Mouse (Mus musculus): ENCODE measurements around the gene Limd2.
A peak's percentile ranks its signal among the peaks of the same experiment; 100 is the strongest.
"Not testable (repeated sequence)": the region's sequence is repeated elsewhere in the genome, so short reads cannot be mapped to it uniquely, and the experiment has no call there.

Limd2 gene

GRCm38 (mm10) chr11:106160841-106161721 is at the start of gene Limd2, which contains the start of gene Gm10840:
TSS of gene Limd2 (minus strand) at chr11:106160860.
TSS of gene Gm10840 (plus strand) at chr11:106160850.
- no peak for DNase-seq (ENCODE audit: low spot score)

DNA sequence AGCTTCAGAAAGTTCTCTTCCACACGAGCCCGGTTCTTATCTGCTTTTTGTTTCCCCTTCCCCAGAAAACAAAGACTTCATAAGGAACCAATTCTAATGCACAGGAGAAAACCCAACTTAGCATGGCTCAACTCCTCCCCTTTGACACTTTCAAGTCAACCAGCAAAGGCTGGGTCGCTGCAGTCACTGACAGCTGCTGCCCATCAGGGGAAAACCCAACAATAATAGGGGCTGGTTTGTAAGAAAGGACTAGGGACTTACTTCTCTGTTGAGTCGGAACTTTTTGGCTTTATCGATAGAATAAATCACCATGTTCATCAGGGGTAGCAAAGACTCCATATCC is 41.4 kb upstream of the Limd2 start, which contains the start of gene Strada:
Gene Strada, minus strand, starts transcription at position 46 of the 343 bp plus-strand sequence.
- no peak for DNase-seq (ENCODE audit: low spot score)

- no peak for DNase-seq (ENCODE audit: low spot score)
These were observed 40.9 kb upstream of the Limd2 start for GRCm38 (mm10) chr11:106201337-106202122.

GRCm38 (mm10) chr11:106200756-106201155 is 40.1 kb upstream of the Limd2 start:
- DNase-seq (ENCODE audit: low spot score): no peak

GRCm38 (mm10) chr11:106199997-106200396 is 39.3 kb upstream of the Limd2 start:
- not testable (repeated sequence) for DNase-seq (ENCODE audit: low spot score)

GRCm38 (mm10) chr11:106198277-106198676 is 37.6 kb upstream of the Limd2 start:
- no peak for DNase-seq (ENCODE audit: low spot score)

DNA sequence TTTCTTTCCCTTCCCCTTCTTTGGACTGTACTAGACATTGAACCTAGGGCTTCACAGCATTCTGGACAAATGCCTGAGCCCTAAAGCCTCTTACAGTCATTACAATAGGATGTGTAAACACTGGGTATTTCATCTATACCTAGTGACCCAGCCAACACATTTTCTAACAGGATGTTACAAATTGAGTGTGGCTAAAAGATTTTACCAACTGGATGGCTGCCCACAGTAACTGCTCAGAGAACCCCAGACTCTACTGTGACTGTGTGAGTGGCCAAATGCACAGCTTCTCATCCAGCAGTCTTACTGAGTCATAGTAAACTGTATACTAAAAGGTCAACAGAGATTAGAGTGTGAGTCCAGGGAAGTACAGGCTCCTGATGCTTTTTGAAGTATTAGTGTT is 34.7 kb upstream of the Limd2 start:
- no peak for DNase-seq (ENCODE audit: low spot score)

- no peak for DNase-seq (ENCODE audit: low spot score)
These were observed 34.2 kb upstream of the Limd2 start for GRCm38 (mm10) chr11:106194891-106195290.

DNA sequence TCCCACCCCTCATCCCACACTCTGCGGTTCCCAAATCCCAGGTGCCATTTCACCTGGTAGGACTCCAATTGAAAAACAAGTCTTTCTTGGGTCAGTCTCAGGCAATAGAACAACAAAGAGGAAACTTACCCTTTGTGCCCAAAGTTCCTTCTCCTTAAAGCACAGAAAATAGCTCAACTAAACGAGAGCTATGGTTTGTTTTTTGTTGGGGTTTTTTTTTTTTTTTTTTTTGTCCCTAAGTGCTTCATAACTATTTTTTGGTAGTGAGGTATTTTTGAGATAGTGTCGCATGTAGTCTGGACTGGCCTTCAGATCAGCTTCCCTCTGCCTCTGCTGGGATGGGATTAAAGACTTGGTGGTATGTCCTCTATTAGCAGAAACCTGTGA is 33.5 kb upstream of the Limd2 start:
- no peak for DNase-seq (ENCODE audit: low spot score)

GRCm38 (mm10) chr11:106193371-106194154 is 32.9 kb upstream of the Limd2 start:
- DNase-seq (ENCODE audit: low spot score): peak; percentile 94

- no peak for DNase-seq (ENCODE audit: low spot score)
These were observed 32.2 kb upstream of the Limd2 start for GRCm38 (mm10) chr11:106192657-106193370.

- DNase-seq (ENCODE audit: low spot score): no peak
These were observed 31.6 kb upstream of the Limd2 start for GRCm38 (mm10) chr11:106192241-106192640.

DNA sequence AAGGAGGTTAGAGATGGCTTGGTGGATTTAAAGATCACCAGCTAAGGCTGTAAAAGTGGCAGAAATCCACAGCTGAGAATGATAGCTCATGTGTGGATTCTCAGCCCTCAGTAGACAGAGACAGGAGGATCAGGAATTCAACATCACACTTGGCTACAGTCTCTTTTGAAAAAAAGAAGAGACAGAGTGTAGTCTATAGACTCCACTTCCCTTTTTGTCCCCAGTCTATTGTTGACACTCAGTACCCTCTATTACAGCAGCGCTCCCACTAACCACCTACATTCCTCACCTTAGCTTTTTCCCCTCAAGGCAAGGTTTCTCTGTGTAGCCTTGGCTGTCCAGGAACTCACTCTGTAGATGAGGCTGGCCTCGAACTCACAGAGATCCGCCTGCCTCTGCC is 31.1 kb upstream of the Limd2 start:
- no peak for DNase-seq (ENCODE audit: low spot score)

DNA sequence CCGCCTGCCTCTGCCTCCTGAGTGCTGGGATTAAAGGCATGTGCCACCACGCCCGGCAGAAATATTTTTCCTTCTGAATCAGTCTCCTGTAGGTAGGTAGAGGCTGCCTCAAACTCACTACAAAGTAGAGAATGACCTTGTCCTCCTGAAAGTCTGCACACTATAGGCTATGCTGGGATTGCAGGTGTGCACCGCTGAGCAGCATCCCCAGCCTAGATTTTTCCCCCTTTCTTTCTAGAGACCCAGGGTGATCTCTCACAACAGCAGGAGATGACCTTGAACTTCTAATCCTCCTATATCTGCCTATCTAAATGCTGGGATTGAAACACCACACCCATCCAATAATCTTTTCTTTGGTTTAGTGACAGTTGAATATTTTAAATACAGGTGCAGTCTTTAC is 26.7 kb upstream of the Limd2 start:
- no peak for DNase-seq (ENCODE audit: low spot score)

- DNase-seq (ENCODE audit: low spot score): no peak
These were observed 19.8 kb upstream of the Limd2 start for GRCm38 (mm10) chr11:106180449-106180801.

GRCm38 (mm10) chr11:106179711-106180448 is 19.2 kb upstream of the Limd2 start:
- DNase-seq (ENCODE audit: low spot score): no peak

DNA sequence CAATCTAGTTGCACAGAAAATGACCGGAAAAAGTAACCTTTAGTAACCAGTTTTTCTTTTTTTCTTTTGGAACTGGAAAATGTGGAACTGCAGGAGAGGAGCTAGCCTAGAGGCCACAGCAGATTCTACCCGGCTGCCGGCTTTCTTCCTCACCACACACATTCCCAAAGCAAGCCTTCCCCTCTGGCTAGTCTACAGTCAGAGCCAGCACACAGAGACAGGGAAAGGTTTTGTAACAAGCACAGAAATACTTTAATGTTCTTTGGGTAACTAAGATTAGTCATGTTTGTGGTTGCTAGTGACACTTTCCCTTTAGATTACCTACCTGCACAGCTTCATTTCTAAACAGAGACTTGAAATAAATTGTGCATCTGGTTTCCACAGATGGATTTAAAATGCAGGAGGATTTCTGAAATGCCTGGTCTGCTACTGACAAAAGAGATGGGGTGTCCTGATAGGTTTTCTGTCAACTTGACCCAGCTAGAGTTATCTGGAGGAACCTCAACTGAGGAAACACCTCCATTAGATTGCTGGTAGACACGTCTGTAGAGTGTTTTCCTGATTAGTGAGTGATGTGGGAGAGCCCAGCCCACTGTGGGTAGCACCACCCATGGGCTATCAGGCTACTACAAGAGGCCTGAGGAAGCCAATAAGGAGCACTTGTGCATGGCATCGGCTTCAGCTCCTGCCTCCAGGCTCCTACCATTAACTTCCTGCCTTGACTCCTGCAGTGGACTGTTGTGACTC is 17.5 kb upstream of the Limd2 start:
- DNase-seq (ENCODE audit: low spot score): no peak

DNA sequence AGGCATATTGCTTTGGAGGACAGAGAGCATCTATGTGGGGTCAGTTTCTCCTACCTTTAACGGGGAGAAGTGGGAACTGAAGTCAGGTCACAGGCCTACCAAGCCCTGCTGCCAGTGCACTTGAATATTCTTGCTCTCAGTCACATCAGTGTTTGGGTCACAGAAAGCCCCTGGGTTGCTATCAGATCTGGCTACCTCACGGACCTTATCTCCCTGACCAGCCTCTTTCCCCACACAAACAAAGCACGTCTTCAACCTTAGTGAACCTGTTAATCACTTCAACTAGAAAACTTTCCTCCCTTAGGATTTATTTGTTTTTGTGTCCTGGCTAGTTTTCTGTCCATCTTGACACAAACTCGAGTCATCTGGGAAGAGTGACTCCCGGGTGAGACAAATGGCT is 15.7 kb upstream of the Limd2 start:
- no peak for DNase-seq (ENCODE audit: low spot score)

DNA sequence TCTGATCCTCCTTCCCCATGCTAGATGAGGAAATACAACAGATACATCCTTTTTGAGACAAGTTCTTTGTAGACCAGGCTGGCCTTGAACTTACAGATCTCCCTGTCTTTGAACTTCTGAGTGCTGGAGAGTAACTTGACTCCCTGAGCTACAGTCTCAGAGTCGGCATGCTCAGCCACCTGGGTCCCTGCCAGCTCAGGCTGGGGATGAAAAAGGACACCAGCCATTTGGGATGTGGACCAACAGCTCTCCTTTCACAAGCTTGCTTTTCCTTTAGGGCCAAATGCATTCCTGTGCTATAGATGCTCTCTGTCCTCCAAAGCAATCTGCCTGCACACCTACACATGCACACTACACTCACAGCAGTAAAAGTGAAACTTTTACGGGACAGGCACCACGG is 14.4 kb upstream of the Limd2 start:
- no peak for DNase-seq (ENCODE audit: low spot score)

- no peak for DNase-seq (ENCODE audit: low spot score)
These were observed 13.7 kb upstream of the Limd2 start for GRCm38 (mm10) chr11:106174372-106174771.
